In genomic region chr17:24878117-24878397, GRCm38 (mm10) we compare ENCODE assay signal across 8 mouse cellular contexts. TPM values are rescaled to one million over a fixed set of nuclear protein-coding genes. Genes with fewer than 3 reads are reported as not detected.
DNase-seq lines count a peak whose midpoint lies in the region; ATAC-seq lines count a peak whose summit lies in the region.

No protein-coding gene starts in this region.

- ATAC-seq in CD4-positive, CD25-positive, alpha-beta regulatory T cell, adult 4 months, result no peak

- peak; percentile 26 for DNase-seq in adrenal gland, adult 8-10 months
- DNase-seq in adrenal gland, adult (ENCODE audit: inconsistent age in 2 of 2, low spot score in 1 of 2), result no peak
- peak; percentile 71 for DNase-seq in gastrocnemius, postnatal 25 days
- peak; percentile 89 for DNase-seq in kidney, postnatal 14 days
- DNase-seq in lung, postnatal 10 days, result peak; percentile 52
- no peak for DNase-seq in natural killer cell, adult 2 months (ENCODE audit: low spot score in 2 of 2)
- no peak for DNase-seq in layer of hippocampus, postnatal 14 days (ENCODE audit: low spot score in 2 of 2)

RNA-seq across cellular contexts. Expression of gene Nubp2, which starts 8.1 kb away (rescaled TPM):
- 10 to 100 TPM; 58.9 to 66.0 (median 61.5) TPM for total RNA-seq in adrenal gland, adult 8-10 months (2022)
- total RNA-seq in gastrocnemius, postnatal 25 days (2021), result 10 to 100 TPM; 10.2 to 13.1 TPM
- total RNA-seq in layer of hippocampus, postnatal 14 days (2021), result 10 to 100 TPM; 37.7 to 43.4 TPM
- polyA plus RNA-seq in CD4-positive, CD25-positive, alpha-beta regulatory T cell, adult 4 months (2017; shearing (Covaris generic)), result 100 to 1,000 TPM in 1 of 2 experiments, 10 to 100 TPM in 1; 76.6 to 104 TPM

RNA-seq across cellular contexts. Expression of gene Spsb3, which starts 8.4 kb away (rescaled TPM):
- 10 to 100 TPM; 31.5 to 34.0 (median 33.7) TPM for total RNA-seq in adrenal gland, adult 8-10 months (2022)
- total RNA-seq in gastrocnemius, postnatal 25 days (2021), result 10 to 100 TPM; 27.8 to 31.5 TPM
- 10 to 100 TPM; 40.9 to 41.2 TPM for total RNA-seq in layer of hippocampus, postnatal 14 days (2021)
- polyA plus RNA-seq in CD4-positive, CD25-positive, alpha-beta regulatory T cell, adult 4 months (2017; shearing (Covaris generic)), result 10 to 100 TPM; 53.0 to 59.5 TPM

RNA-seq across cellular contexts. Expression of gene Igfals, which starts 12.3 kb away (rescaled TPM):
- 1 to 10 TPM; 2.0 to 5.8 (median 2.7) TPM for total RNA-seq in adrenal gland, adult 8-10 months (2022)
- 1 to 10 TPM; 3.8 to 4.4 TPM for total RNA-seq in gastrocnemius, postnatal 25 days (2021)
- not detected for total RNA-seq in layer of hippocampus, postnatal 14 days (2021)
- polyA plus RNA-seq in CD4-positive, CD25-positive, alpha-beta regulatory T cell, adult 4 months (2017; shearing (Covaris generic)), result not detected

RNA-seq across cellular contexts. Expression of gene Eme2, which starts 16.8 kb away (rescaled TPM):
- total RNA-seq in adrenal gland, adult 8-10 months (2022), result 10 to 100 TPM; 43.6 to 80.7 (median 66.3) TPM
- total RNA-seq in gastrocnemius, postnatal 25 days (2021), result 10 to 100 TPM in 1 of 2 experiments, 1 to 10 TPM in 1; 8.8 to 10.4 TPM
- 10 to 100 TPM; 66.9 to 83.2 TPM for total RNA-seq in layer of hippocampus, postnatal 14 days (2021)
- 10 to 100 TPM; 19.9 to 41.4 TPM for polyA plus RNA-seq in CD4-positive, CD25-positive, alpha-beta regulatory T cell, adult 4 months (2017; shearing (Covaris generic))

RNA-seq across cellular contexts. Expression of gene Mrps34, which starts 16.9 kb away (rescaled TPM):
- 100 to 1,000 TPM; 120 to 201 (median 138) TPM for total RNA-seq in adrenal gland, adult 8-10 months (2022)
- 100 to 1,000 TPM in 1 of 2 experiments, 10 to 100 TPM in 1; 85.9 to 105 TPM for total RNA-seq in gastrocnemius, postnatal 25 days (2021)
- 10 to 100 TPM; 73.0 to 76.3 TPM for total RNA-seq in layer of hippocampus, postnatal 14 days (2021)
- polyA plus RNA-seq in CD4-positive, CD25-positive, alpha-beta regulatory T cell, adult 4 months (2017; shearing (Covaris generic)), result 10 to 100 TPM; 74.5 to 78.5 TPM

Comparison
In these comparisons a context has a peak if more than half of its experiments do, and no peak if none do; other contexts are left out.
1. DNase-seq: peak in adrenal gland, adult 8-10 months (single experiment), gastrocnemius, postnatal 25 days (single experiment), kidney, postnatal 14 days (single experiment) and lung, postnatal 10 days (single experiment); none in adrenal gland, adult (0 of 2), natural killer cell, adult 2 months (0 of 2) and layer of hippocampus, postnatal 14 days (0 of 2).